Mouse (Mus musculus) gastrocnemius, postnatal 10 days (tissue): ENCODE results near the gene Galnt10. TPM values are rescaled to one million over a fixed set of nuclear protein-coding genes. Genes with fewer than 3 reads are reported as not detected.

Experiments
- DNase-seq: peaks from one replicate; pipeline ENCODE4 v3.0.0; 2021; ENCODE audit warnings: mixed read lengths
- total RNA-seq, 2 experiments: library from RNA; stranded (reverse); gene quantifications; 2 replicates each; pipeline ENCODE4 v1.2.3; 2021

Galnt10 gene
- total RNA-seq, 2 experiments from 2014 or later: 13.0 to 15.7 TPM

DNA sequence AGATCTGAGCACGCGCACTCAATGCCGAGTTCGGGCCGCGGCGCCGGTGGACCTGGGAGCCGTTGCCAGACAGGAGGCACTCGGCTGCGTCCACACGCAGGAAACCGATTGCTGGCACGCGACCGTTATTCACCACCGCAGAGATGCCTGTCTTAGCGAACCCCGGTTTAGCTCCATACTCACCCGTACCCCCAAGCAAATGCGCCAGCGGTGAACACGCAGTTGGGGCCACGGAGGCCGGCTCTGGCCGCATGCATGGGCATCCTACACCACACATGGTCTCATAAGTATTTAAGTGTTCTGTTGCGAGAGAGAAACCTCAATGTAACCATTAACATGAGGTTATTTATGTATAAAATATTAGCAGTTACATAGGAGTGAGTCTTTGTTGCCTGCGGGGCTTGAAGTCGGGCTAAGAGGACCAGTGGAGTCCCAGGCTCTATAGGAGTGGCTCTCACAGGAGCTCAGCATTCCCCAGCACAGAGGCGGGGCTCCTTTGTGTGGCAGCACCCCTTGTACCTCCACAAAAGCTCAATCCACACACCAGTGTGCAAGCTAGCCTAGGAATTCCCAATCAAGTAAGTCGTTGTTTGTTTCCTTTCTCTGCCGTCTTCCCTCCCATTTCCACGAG, 182.8 kb downstream of the Galnt10 start:
- no peak for DNase-seq

DNA sequence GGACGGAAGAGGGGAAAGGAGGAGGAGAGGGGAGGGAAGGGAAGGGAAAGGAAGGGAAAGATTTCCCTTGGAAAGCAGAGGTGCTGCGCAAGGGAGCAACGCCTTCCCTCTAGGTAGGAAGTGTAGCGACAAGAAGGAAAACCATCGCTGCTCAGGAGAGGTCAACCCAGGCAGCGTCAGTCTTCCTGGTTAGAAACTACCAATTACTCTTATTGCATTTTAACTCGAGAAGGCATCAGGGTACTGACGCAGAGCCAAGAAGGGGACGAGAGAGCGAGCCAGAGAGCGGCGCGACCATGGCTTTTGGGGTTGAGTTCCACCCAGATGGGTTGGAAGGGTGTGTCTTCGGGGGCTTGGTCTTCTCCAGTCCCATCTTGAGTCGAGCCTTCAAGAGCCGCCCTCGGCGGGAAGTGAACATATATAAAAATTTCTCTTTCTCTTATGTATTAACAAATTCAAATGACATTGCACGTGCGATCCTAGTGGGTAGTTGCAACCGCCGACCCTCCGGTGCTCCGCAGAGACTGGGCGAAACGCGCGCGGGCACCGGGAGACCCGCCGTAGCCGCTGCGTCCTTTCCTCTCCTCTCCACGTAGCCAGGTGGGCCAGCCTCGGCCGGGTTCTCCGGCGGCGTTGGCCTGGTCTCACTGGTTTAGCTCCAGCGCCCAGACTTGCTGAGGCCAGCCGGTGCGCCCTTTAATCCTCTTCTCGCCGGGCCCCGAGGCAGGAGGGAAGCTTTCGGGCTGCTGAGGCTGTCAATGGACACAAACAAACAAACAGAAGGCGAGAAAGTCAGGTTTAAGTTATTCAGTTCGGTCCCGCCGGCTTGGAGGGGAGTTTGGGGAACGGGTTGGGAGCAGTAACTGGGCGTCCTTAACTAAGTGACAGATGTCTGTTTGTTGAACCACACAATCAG, 184.0 kb downstream of the Galnt10 start:
- no peak for DNase-seq

DNA sequence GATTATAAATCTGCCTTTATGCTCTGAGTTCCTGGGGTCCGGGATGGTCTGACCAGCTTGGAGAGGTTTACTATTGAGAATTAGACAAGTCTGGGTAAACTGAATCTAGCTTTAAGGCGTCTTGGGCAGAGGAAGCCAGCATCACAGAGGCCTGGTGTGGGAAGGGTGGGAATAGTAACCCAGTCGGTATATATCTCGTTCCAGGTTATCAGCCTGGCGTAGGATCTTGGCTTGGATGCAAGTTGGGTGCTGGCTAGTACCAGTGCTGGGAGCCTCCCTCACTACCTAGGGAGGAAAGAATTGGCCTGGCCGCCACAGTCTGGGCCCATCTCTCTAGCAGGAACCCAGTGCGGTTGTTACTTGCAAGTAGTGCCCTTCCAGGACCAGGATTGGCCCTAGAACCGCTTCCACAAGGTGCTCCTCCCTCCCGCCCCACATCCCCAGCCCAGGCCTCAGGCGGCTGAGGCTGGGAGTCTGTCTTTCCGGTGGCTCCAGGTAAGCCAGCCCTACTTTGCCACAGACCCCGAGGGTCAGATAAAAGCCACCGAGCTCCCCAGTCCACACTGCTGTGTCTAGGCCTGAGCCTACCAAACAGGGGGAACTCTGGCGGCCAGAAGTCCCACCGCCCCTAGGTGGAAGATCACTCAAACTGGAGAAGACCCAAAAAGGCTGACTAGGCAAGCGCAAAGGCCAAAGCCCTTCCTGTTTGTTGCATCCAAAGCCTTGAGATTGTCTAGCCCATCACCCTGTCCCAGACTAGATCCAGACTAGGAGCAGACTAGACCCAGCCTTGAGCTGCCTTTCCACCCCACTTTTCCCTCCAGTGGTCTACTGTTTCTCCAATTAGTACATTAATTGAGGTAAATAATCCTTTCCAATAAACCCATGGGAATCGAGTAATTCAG, 184.9 kb downstream of the Galnt10 start:
- no peak for DNase-seq

DNA sequence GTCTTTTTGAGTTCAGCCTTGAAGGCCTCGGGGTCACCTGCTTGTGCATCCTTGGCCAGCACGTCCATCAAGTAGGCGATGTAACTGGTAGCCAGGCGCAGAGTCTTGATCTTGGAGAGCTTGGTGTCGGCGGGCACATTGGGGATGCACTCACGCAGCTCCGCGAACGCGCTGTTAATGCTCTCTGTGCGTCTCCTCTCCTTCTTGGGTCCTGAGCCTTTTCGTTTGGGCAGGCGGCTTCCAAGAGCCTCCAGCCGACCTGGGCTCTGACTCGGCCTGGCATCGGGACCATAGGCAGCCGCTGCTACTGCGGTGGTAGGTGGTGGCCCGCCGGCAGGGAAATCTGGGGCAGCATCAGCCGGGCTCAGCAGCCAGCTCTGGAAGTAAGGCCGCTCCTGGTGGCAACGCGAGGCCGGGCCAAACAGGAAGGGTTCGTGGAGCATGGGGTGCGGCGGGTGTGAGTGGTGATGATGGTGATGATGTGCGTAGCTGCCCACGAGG, 186.1 kb downstream of the Galnt10 start:
- DNase-seq: no peak

DNA sequence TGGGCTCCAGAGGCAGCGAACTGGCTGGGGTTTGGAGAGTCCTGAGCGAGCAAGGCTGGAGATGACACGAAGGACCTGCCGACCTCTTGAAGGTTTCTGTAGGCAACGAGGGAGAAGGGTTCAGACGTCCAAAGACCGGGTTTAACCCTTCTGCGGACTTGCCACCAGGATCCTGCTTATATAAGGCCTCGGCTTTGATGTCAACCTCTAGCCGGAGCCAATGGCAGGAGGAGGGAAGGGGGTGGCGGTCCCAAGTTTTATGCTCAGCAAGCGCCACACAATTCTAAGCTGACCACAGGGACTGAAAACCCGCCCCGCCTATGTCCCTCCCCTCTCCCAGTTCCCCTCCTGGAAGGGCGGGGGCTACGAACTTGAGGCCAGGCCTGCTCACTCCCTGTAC, 186.6 kb downstream of the Galnt10 start:
- DNase-seq: no peak

DNA sequence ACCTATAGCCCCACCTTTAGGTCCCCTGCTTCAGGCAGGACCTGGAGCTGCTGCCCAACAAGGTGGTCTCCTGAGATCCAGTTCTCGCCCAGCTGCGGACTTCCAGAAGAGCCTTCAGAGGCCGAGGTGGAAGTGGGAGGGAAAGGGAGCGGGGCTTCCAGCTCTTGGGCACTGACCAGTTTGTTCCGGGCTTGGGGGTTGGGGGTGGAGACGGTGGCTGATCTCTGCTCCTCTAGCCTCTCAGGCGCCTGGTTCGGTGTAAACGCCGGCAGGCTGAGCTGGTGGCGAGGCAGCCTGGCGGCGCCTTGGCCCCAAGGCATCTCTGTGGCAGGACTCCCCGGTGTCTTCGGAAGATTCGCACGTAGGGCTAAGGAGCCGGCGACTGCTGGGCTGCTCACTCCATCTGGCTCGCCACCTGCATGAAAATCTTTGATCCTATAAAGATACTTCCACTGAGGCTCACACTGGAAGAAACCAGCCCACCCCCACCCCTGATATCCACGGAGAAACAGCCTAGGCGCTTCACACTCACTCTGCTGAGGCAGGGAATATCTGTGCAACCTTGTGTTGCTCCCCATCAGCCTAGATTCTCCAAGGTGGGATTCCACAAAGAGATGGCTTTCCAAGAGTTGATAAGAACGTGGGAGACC, 187.4 kb downstream of the Galnt10 start, which contains the start of gene Hand1:
Hand1 (minus strand) TSS at position 267 of the 650 bp plus-strand sequence.
- DNase-seq: no peak

DNA sequence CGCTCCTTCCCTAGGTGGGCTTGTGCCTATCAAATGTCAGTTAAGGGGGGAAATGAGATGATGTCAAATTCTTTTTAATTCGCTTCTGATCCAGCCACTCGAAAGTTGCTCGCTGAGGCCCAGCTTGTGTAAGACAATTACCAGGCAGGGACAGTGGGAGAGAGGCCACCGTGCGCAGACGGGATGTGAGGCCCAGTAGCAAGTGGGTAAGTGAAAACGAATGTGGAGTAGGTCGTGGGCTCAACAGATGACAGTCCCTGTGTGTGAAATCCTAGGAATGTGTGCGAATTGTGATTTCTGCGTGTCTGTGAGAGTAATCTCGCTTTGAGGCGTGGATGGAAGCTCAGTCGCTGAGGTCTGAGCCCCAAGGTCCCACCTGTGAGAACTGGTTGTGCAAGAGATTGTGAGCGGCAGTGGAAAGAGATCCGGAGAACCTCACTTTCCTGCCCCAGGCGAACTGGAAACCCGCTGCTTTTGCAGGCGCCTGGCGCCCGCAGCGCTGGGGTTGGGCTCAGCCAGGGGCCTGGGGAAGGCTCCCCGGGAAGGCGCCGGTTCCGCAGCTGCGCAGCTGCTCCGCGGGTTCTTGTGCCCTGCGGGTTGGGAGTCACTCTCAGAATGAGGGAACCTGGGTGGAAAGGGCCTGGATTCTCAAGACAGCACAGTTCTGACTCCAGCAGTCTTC, 188.2 kb downstream of the Galnt10 start:
- DNase-seq: peak; percentile 27

DNA sequence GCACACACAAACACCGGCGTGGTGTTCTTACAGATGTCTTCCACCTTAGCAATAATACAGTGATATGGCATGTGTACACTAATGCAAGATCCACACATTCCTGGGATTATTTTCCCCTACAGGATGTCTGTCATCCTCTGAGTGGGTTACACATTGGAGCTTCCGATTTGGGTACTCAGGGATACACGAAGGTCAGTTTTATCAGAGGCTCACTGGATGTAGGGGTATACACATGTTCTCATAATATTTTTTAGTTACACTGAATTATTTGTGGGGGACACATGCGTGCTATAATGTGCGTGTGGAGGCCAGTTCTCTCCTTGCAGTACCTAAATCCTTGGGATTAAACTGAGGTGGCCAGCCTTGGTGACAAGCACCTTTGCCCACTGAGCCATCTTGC, 188.8 kb downstream of the Galnt10 start:
- no peak for DNase-seq

DNA sequence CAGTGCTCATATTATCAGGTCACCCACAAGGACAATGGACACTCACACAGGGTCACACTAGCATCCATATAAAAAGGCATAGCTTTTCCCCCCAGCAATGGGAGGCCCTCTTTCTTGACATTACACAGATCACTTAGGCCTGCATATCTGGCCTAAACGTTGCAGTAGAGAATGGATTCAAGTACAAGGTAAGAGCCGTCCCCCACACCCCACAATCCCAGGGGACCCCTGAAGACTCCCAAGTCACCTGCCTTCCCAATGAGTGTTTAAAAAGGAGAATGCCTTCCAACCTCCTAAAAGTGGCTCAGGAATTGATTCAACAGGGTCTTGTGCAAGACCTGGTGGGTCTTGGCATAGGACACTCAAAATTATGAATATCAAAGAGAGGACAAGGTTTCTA, 190.1 kb downstream of the Galnt10 start:
- DNase-seq: no peak

DNA sequence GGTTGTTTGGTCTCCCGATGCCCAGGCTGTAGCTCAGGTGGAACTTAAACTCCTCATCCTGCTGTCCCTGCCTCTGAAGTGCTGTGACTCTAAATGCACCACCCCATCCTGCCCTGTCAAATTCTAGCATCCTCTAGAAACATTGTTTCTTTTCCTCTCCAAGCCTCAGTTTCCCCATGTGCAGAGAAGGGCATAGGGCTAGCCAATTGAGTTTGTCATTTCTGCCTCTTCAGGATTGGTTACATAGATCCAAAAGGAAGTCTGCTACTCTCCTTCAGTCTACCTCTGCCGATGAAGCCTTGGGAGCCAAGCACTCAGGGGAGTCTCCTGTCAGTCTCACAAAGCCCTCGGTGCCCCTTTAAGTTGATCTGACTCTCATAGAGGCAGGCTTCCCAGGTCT, 190.7 kb downstream of the Galnt10 start:
- DNase-seq: no peak

DNA sequence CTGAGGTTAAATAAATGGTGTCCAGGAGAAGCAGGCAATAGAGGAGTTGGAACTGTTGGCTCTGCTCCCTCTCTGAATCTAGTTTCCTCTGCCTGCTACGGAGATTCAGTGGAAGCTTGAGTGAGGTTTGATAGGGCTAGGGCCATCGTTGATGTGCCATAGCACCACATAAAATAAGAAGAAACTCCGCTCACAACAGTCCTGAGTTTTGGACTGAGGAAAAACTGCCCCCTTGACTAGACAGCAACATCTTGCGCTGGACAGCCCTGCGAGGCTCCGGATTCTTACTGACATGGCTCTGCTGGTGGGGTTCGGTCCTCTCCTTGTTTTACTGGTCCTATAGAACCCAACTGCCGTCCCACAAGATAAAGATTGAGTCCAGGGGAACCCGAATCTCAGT, 191.2 kb downstream of the Galnt10 start:
- DNase-seq: no peak

Other genes starting within 250 kb of the Galnt10 start
- 10 to 100 TPM; 38.3 to 45.4 TPM for gene Fam114a2, start 126.8 kb upstream of the Galnt10 start, total RNA-seq
- gene Mfap3, start 126.8 kb upstream of the Galnt10 start, total RNA-seq: 10 to 100 TPM; 16.1 to 18.4 TPM
- gene Sap30l, start 156.2 kb downstream of the Galnt10 start, total RNA-seq: 10 to 100 TPM; 28.2 to 29.8 TPM
- gene Hand1, start 187.4 kb downstream of the Galnt10 start, total RNA-seq: not detected